Mouse (Mus musculus): Measurements from ENCODE around the gene Hspa1b.
"Not testable (repeated sequence)": the region's sequence is repeated elsewhere in the genome, so short reads cannot be mapped to it uniquely, and the experiment has no call there.

GRCm38 (mm10) chr17:34948721-34949552 is 10.1 kb downstream of the Hspa1b start:
- TF ChIP-seq CTCF (IDR thresholded peaks at IDR 0.05); POLR2A (IDR thresholded peaks at IDR 0.05; ENCODE audit: insufficient read depth, low read depth, low read length): not testable (repeated sequence)
